Mouse (Mus musculus): ENCODE measurements around the gene Zfp706.

DNA sequence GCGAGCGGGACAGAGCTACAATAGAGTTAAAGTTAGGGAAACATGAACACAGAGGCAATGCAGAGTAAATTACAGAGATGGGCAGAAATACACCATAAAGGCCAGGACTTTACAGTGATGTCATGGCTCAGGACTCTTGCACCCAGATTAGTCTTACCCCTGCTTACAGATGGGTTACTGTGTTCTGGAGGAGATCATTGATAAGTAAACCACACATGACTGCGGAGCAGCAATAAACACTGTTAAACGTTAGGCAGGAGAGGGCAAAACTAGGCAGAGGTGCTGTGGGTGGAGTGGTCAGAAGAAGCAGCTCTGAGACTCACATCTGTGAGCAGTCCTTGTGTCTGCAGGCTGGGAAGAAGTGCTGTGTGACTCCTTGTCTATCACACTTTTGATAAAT, 18.9 kb upstream of the Zfp706 start:
- TF ChIP-seq USF1 (IDR thresholded peaks at IDR 0.05; ENCODE audit: low read depth) (no peak), POLR2A (IDR thresholded peaks at IDR 0.05; ENCODE audit: insufficient read length, low read depth) (no peak), POLR2AphosphoS2 (IDR thresholded peaks at IDR 0.05; ENCODE audit: insufficient read length, low read depth) (no peak)

Data from myocyte (in vitro differentiated cells).